Mouse (Mus musculus) embryo, embryonic 10.5 days (tissue): ENCODE results near the gene Zfp428.
A peak's percentile ranks its signal among the peaks of the same experiment; 100 is the strongest.

ENCODE experiments used
- DNase-seq: peaks from one replicate; pipeline ENCODE4 v3.0.0-alpha.2; 2015; ENCODE audit warnings: low spot score

Gene Zfp428

GRCm38 (mm10) chr7:24551985-24552759 is 45.4 kb downstream of the Zfp428 start:
- no peak for DNase-seq

DNA sequence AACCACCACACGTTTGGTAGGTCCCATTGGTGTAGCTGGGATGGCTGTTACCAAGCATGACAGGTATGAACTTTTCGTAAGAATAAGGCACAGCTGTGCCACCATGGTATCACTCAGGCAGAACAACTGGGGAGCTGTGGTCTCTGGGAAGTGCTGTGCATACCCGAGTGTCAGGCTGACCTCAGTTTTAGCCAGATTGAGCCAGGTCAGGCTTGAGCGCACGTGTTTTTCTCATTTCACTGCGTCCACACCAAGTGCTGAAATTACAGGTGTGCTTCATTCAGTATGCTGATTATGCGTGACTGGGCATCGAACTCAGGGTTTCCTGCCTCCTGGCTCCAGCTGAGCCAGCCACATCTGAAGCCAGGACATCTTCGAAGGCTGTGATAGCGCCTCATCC is 49.0 kb downstream of the Zfp428 start:
- DNase-seq, result no peak

GRCm38 (mm10) chr7:24561450-24561849 is 54.6 kb downstream of the Zfp428 start:
- DNase-seq, result no peak

DNA sequence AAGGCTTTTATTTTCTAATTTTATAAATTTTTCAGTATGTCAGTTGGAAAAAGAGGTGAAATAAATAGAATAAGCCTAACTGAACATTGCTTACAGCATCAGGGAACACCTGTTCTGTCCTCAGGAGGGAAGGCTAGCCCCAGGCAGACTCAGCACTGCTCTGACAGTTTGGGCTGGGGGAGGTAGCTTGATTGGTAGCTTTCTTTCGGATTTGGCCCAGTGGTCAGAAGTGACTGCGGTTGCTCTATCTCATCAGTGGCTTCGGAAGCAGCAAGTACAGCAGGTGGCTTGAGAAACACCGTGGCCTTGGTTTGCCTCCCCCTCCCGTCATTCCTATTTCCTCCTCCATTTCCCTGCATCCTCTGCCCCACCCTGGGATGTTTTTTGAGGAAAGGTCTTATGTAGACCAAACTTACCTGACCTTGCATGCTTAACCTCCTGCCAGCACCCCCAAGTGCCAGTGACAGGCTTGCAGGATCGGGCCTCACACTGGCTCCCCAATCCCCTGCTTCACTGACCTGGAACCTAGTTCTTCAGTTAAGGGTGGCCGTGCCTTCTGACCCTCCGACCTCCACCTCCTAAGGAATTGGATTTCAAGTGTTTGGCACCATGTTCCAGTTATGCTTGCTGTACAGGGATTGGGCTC is 56.5 kb downstream of the Zfp428 start:
- DNase-seq, result no peak

- no peak for DNase-seq
Observed at GRCm38 (mm10) chr7:24563837-24564206, 57.0 kb downstream of the Zfp428 start.

- peak; percentile 72 for DNase-seq
Observed at GRCm38 (mm10) chr7:24564607-24565265, 57.9 kb downstream of the Zfp428 start.
